Mouse (Mus musculus) spleen, adult 2 months (tissue): Measurements from ENCODE around the gene Prkg1.

Experiments used
- CTCF ChIP-seq: fragments of 200-500 bp; IDR thresholded peaks from 2 replicates; pipeline ENCODE4 v1.5.1; 2011; ENCODE audit warnings: mild to moderate bottlenecking, inconsistent platforms; ENCODE audit not compliant: insufficient read depth, insufficient read length, insufficient replicate concordance; ENCODE audit errors: extremely low read depth
- POLR2A ChIP-seq: fragments of 200-500 bp; IDR thresholded peaks from 2 replicates; pipeline ENCODE4 v1.6.1; 2011; ENCODE audit warnings: low read depth, low read length, inconsistent platforms

GRCm38 (mm10) chr19:31658751-31659397, 106.0 kb downstream of the Prkg1 start:
- TF ChIP-seq CTCF (no peak), POLR2A (no peak)
